Mouse (Mus musculus) liver, embryonic 15.5 days (tissue): Measurements from ENCODE around the gene Pacrg. TPM values are rescaled to one million over a fixed set of nuclear protein-coding genes. Genes with fewer than 3 reads are reported as not detected.

Source experiments
- ATAC-seq: fragments of 200-750 bp; cut with Nextera tagmentation; 2 replicates; pipeline ENCODE4 v1.8.0; 2017; ENCODE audit warnings: moderate number of reproducible peaks, mild to moderate bottlenecking, moderate library complexity; ENCODE audit not compliant: insufficient read depth
- H3K27ac ChIP-seq: fragments of 300-500 bp; sonication (generic); replicated peaks from 2 replicates; pipeline ENCODE4 v1.5.1; 2015; ENCODE audit warnings: mild to moderate bottlenecking, inconsistent platforms
- H3K27me3 ChIP-seq: fragments of 300-500 bp; sonication (generic); 2 replicates; pipeline ENCODE4 v1.6.1; 2015; ENCODE audit warnings: mild to moderate bottlenecking, inconsistent platforms
- H3K36me3 ChIP-seq: fragments of 300-500 bp; sonication (generic); replicated peaks from 2 replicates; pipeline ENCODE4 v1.6.1; 2015; ENCODE audit warnings: moderate library complexity, mild to moderate bottlenecking, inconsistent platforms
- H3K4me1 ChIP-seq: fragments of 300-500 bp; sonication (generic); replicated peaks from 2 replicates; pipeline ENCODE4 v1.6.1; 2015; ENCODE audit warnings: inconsistent platforms
- H3K4me2 ChIP-seq: fragments of 300-500 bp; sonication (generic); 2 replicates; pipeline ENCODE4 v1.6.1; 2015; ENCODE audit warnings: moderate library complexity, mild to moderate bottlenecking, inconsistent platforms
- H3K4me3 ChIP-seq: fragments of 300-500 bp; sonication (generic); replicated peaks from 2 replicates; pipeline ENCODE4 v1.5.1; 2015; ENCODE audit warnings: mild to moderate bottlenecking, inconsistent platforms
- H3K9ac ChIP-seq: fragments of 300-500 bp; sonication (generic); 2 replicates; pipeline ENCODE4 v1.6.1; 2015; ENCODE audit warnings: moderate library complexity, mild to moderate bottlenecking, inconsistent platforms
- H3K9me3 ChIP-seq: fragments of 300-500 bp; sonication (generic); replicated peaks from 2 replicates; pipeline ENCODE4 v1.6.1; 2016; ENCODE audit warnings: inconsistent platforms
- WGBS: fragments of 180-500 bp; shearing (Covaris S2); methylation state at CpG from one replicate; pipeline ENCODE4 v1.1.7; 2015; ENCODE audit warnings: mixed read lengths; ENCODE audit not compliant: insufficient replicate concordance; 5-methylcytosine and 5-hydroxymethylcytosine counted together
- polyA plus RNA-seq: library from polyadenylated mRNA; unstranded; fragments of >200 nt; fragmentation: Nextera tagmentation; extraction: Ambion mirVana; gene quantifications from 2 replicates; pipeline ENCODE4 v1.2.1, GENCODE M21; 2015

Pacrg gene
- polyA plus RNA-seq, 1 experiment from 2014 or later = not detected

GRCm38 (mm10) chr17:10465467-10465866 is 374.6 kb downstream of the Pacrg start:
- no peak for ATAC-seq
- no peak overlapping the region for H3K27ac ChIP-seq

GRCm38 (mm10) chr17:10464700-10465099 is 375.4 kb downstream of the Pacrg start:
- no peaks in the 10 kb centered on the region for H3K9me3 ChIP-seq
- no peaks in the 10 kb centered on the region for H3K27me3 ChIP-seq
- H3K27ac ChIP-seq = no peak overlapping the region
- H3K9ac ChIP-seq = no peak overlapping the region
- ATAC-seq = no peak
- no peaks in the 10 kb centered on the region for H3K4me1 ChIP-seq
- H3K36me3 ChIP-seq = no peaks in the 10 kb centered on the region
- no peak overlapping the region for H3K4me2 ChIP-seq
- no peak overlapping the region for H3K4me3 ChIP-seq
- WGBS = 62% methylated on average over 3 of the region's 3 CpGs

More at GRCm38 (mm10) chr17:10465467-10465866, 374.6 kb downstream of the Pacrg start:
- Histone ChIP-seq H3K9ac (no peak overlapping the region), H3K9me3 (no peaks in the 10 kb centered on the region), H3K4me2 (no peak overlapping the region), H3K4me1 (no peaks in the 10 kb centered on the region), H3K36me3 (no peaks in the 10 kb centered on the region), H3K4me3 (no peak overlapping the region), H3K27me3 (no peaks in the 10 kb centered on the region)
- WGBS = 64% methylated on average over 6 of the region's 6 CpGs

- no peak overlapping the region for H3K27ac ChIP-seq
- WGBS = 55% methylated on average over 3 of the region's 3 CpGs
- no peaks in the 10 kb centered on the region for H3K27me3 ChIP-seq
- no peak overlapping the region for H3K4me2 ChIP-seq
- H3K4me1 ChIP-seq = no peaks in the 10 kb centered on the region
- H3K36me3 ChIP-seq = no peaks in the 10 kb centered on the region
- no peaks in the 10 kb centered on the region for H3K9me3 ChIP-seq
- H3K4me3 ChIP-seq = no peak overlapping the region
- no peak overlapping the region for H3K9ac ChIP-seq
- no peak for ATAC-seq
Observed at GRCm38 (mm10) chr17:10463626-10464025, 376.5 kb downstream of the Pacrg start.

- Histone ChIP-seq H3K27ac (no peak overlapping the region), H3K9ac (no peak overlapping the region), H3K4me1 (no peaks in the 10 kb centered on the region), H3K4me2 (no peak overlapping the region), H3K9me3 (no peaks in the 10 kb centered on the region), H3K27me3 (no peaks in the 10 kb centered on the region), H3K4me3 (no peak overlapping the region), H3K36me3 (no peaks in the 10 kb centered on the region)
- WGBS = 66% methylated on average over 4 of the region's 4 CpGs
- ATAC-seq = no peak
Observed at GRCm38 (mm10) chr17:10460916-10461315, 379.2 kb downstream of the Pacrg start.

GRCm38 (mm10) chr17:10458743-10459142 is 381.4 kb downstream of the Pacrg start:
- ATAC-seq = no peak
- no peaks in the 10 kb centered on the region for H3K4me1 ChIP-seq
- no peak overlapping the region for H3K4me3 ChIP-seq
- no peak overlapping the region for H3K27ac ChIP-seq
- H3K27me3 ChIP-seq = no peaks in the 10 kb centered on the region
- H3K9ac ChIP-seq = no peak overlapping the region
- H3K9me3 ChIP-seq = no peaks in the 10 kb centered on the region
- H3K36me3 ChIP-seq = no peaks in the 10 kb centered on the region
- H3K4me2 ChIP-seq = no peak overlapping the region

GRCm38 (mm10) chr17:10456409-10456808 is 383.7 kb downstream of the Pacrg start:
- Histone ChIP-seq H3K4me1 (no peaks in the 10 kb centered on the region), H3K36me3 (no peaks in the 10 kb centered on the region), H3K27ac (no peak overlapping the region), H3K4me3 (no peak overlapping the region), H3K9me3 (no peaks in the 10 kb centered on the region), H3K27me3 (no peaks in the 10 kb centered on the region), H3K4me2 (no peak overlapping the region), H3K9ac (no peak overlapping the region)
- ATAC-seq = no peak
- WGBS = 63% methylated on average over 4 of the region's 4 CpGs

GRCm38 (mm10) chr17:10455961-10456360 is 384.1 kb downstream of the Pacrg start:
- H3K4me1 ChIP-seq = no peaks in the 10 kb centered on the region
- H3K36me3 ChIP-seq = no peaks in the 10 kb centered on the region
- no peak overlapping the region for H3K4me2 ChIP-seq
- no peaks in the 10 kb centered on the region for H3K9me3 ChIP-seq
- ATAC-seq = no peak
- no peaks in the 10 kb centered on the region for H3K27me3 ChIP-seq
- WGBS = 69% methylated on average over 7 of the region's 7 CpGs
- no peak overlapping the region for H3K27ac ChIP-seq
- H3K9ac ChIP-seq = no peak overlapping the region
- no peak overlapping the region for H3K4me3 ChIP-seq

- 67% methylated on average over 8 of the region's 8 CpGs for WGBS
- no peak overlapping the region for H3K9ac ChIP-seq
- H3K27me3 ChIP-seq = no peaks in the 10 kb centered on the region
- no peak for ATAC-seq
- no peaks in the 10 kb centered on the region for H3K4me1 ChIP-seq
- H3K27ac ChIP-seq = no peak overlapping the region
- H3K4me3 ChIP-seq = no peak overlapping the region
- H3K9me3 ChIP-seq = no peaks in the 10 kb centered on the region
- H3K4me2 ChIP-seq = no peak overlapping the region
- no peaks in the 10 kb centered on the region for H3K36me3 ChIP-seq
Observed at GRCm38 (mm10) chr17:10454406-10454805, 385.7 kb downstream of the Pacrg start.

GRCm38 (mm10) chr17:10452801-10453200 is 387.3 kb downstream of the Pacrg start:
- Histone ChIP-seq H3K36me3 (no peaks in the 10 kb centered on the region), H3K4me3 (no peak overlapping the region), H3K27me3 (no peaks in the 10 kb centered on the region), H3K9me3 (no peaks in the 10 kb centered on the region), H3K27ac (no peak overlapping the region), H3K9ac (no peak overlapping the region), H3K4me2 (no peak overlapping the region), H3K4me1 (no peaks in the 10 kb centered on the region)
- ATAC-seq = no peak
- WGBS = 62% methylated on average over 3 of the region's 3 CpGs

- no peak overlapping the region for H3K27ac ChIP-seq
- H3K9me3 ChIP-seq = no peaks in the 10 kb centered on the region
- H3K9ac ChIP-seq = no peak overlapping the region
- H3K4me2 ChIP-seq = no peak overlapping the region
- H3K4me3 ChIP-seq = no peak overlapping the region
- no peak for ATAC-seq
- whole genome bisulfite sequencing = 68% methylated on average over 10 of the region's 10 CpGs
- H3K4me1 ChIP-seq = no peaks in the 10 kb centered on the region
- no peaks in the 10 kb centered on the region for H3K27me3 ChIP-seq
- H3K36me3 ChIP-seq = no peaks in the 10 kb centered on the region
Observed at GRCm38 (mm10) chr17:10451306-10452077, 388.6 kb downstream of the Pacrg start.

GRCm38 (mm10) chr17:10449800-10450299 is 390.3 kb downstream of the Pacrg start:
- ATAC-seq = no peak
- Histone ChIP-seq H3K4me2 (no peak overlapping the region), H3K4me1 (no peaks in the 10 kb centered on the region), H3K27me3 (no peaks in the 10 kb centered on the region), H3K27ac (no peak overlapping the region), H3K36me3 (no peaks in the 10 kb centered on the region), H3K9me3 (no peaks in the 10 kb centered on the region), H3K4me3 (no peak overlapping the region), H3K9ac (no peak overlapping the region)
- 74% methylated on average over 14 of the region's 14 CpGs for WGBS

GRCm38 (mm10) chr17:10448417-10448816 is 391.7 kb downstream of the Pacrg start:
- no peak overlapping the region for H3K27ac ChIP-seq
- H3K4me3 ChIP-seq = no peak overlapping the region
- no peaks in the 10 kb centered on the region for H3K9me3 ChIP-seq
- H3K4me2 ChIP-seq = no peak overlapping the region
- ATAC-seq = no peak
- WGBS = 63% methylated on average over 5 of the region's 5 CpGs
- H3K4me1 ChIP-seq = no peaks in the 10 kb centered on the region
- H3K27me3 ChIP-seq = no peaks in the 10 kb centered on the region
- H3K9ac ChIP-seq = no peak overlapping the region
- H3K36me3 ChIP-seq = no peaks in the 10 kb centered on the region
